Mouse (Mus musculus) CH12.LX (cell line): Measurements from ENCODE around the gene 1700057G04Rik.

ENCODE experiments used
- CTCF ChIP-seq, 2 experiments: IDR thresholded peaks in 1 of 2; conservative IDR thresholded peaks in 1 of 2; 2 replicates each; pipeline ENCODE4 v1.5.1; 2011 to 2012; ENCODE audit warnings: low read depth in 2 of 2, low read length in 2 of 2, improper control_type of control experiment in 1 of 2, inconsistent platforms in 1 of 2, mild to moderate bottlenecking in 1 of 2, moderate library complexity in 1 of 2
- E2F4 ChIP-seq: IDR thresholded peaks from 2 replicates; pipeline ENCODE4 v1.6.1; 2011; ENCODE audit warnings: low read depth, low read length, improper control_type of control experiment; ENCODE audit not compliant: insufficient replicate concordance
- EP300 ChIP-seq: IDR thresholded peaks from 2 replicates; pipeline ENCODE4 v1.6.1; 2011; ENCODE audit warnings: low read length, improper control_type of control experiment
- HCFC1 ChIP-seq: IDR thresholded peaks from 2 replicates; pipeline ENCODE4 v1.6.1; 2012; ENCODE audit warnings: low read depth, mild to moderate bottlenecking, inconsistent platforms, low read length, improper control_type of control experiment
- JUND ChIP-seq: conservative IDR thresholded peaks from 2 replicates; pipeline ENCODE4 v1.6.1; 2011; ENCODE audit warnings: low read depth, low read length, improper control_type of control experiment
- KAT2A ChIP-seq: IDR thresholded peaks from 2 replicates; pipeline ENCODE4 v1.6.1; 2012; ENCODE audit warnings: low read length, improper control_type of control experiment, inconsistent platforms; ENCODE audit not compliant: insufficient replicate concordance
- MAFK ChIP-seq: IDR thresholded peaks from 2 replicates; pipeline ENCODE4 v1.6.1; 2011; ENCODE audit warnings: low read length, improper control_type of control experiment; ENCODE audit not compliant: insufficient replicate concordance
- MAX ChIP-seq: IDR thresholded peaks from 2 replicates; pipeline ENCODE4 v1.6.1; 2011; ENCODE audit warnings: low read length, improper control_type of control experiment
- MYC ChIP-seq: IDR thresholded peaks from 2 replicates; pipeline ENCODE4 v1.6.1; 2011; ENCODE audit warnings: low read depth, mild to moderate bottlenecking, improper control_type of control experiment, low read length
- NELFE ChIP-seq: IDR thresholded peaks from 2 replicates; pipeline ENCODE4 v1.6.1; 2011; ENCODE audit warnings: low read depth, low read length, improper control_type of control experiment
- NRF1 ChIP-seq: IDR thresholded peaks from 2 replicates; pipeline ENCODE4 v1.6.1; 2014; ENCODE audit warnings: low read depth, mild to moderate bottlenecking, inconsistent platforms, low read length, improper control_type of control experiment, moderate library complexity
- POLR2A ChIP-seq: IDR thresholded peaks from 2 replicates; pipeline ENCODE4 v1.6.1; 2011; ENCODE audit warnings: low read depth, mild to moderate bottlenecking, improper control_type of control experiment, low read length
- TBP ChIP-seq: conservative IDR thresholded peaks from 2 replicates; pipeline ENCODE4 v1.6.1; 2011; ENCODE audit warnings: low read depth, low read length, improper control_type of control experiment
- ZNF384 ChIP-seq: IDR thresholded peaks from 2 replicates; pipeline ENCODE4 v1.6.1; 2012; ENCODE audit warnings: low read depth, low read length, improper control_type of control experiment, inconsistent platforms

GRCm38 (mm10) chr9:92266558-92267171 lies 42.5 kb upstream of the 1700057G04Rik start:
- TF ChIP-seq NELFE = no peak
- TF ChIP-seq E2F4 = no peak
- no peak for TF ChIP-seq POLR2A
- no peak for TF ChIP-seq CTCF (conservative IDR thresholded peaks at IDR 0.05 in 1 of 2, IDR thresholded peaks at IDR 0.05 in 1 of 2; ENCODE audit: low read depth in 2 of 2, low read length in 2 of 2)
- no peak for TF ChIP-seq MAFK
- TF ChIP-seq NRF1 = no peak
- no peak for TF ChIP-seq HCFC1
- TF ChIP-seq MAX = no peak
- TF ChIP-seq EP300 = no peak
- no peak for TF ChIP-seq ZNF384
- TF ChIP-seq MYC = no peak
- TF ChIP-seq KAT2A = no peak
- no peak for TF ChIP-seq TBP
- no peak for TF ChIP-seq JUND
